Mouse (Mus musculus) spleen, adult 2 months (tissue): ENCODE measurements around the gene Nkx2-5.

Experiments
- CTCF ChIP-seq: fragments of 200-500 bp; IDR thresholded peaks from 2 replicates; pipeline ENCODE4 v1.5.1; 2011; ENCODE audit warnings: mild to moderate bottlenecking, inconsistent platforms; ENCODE audit not compliant: insufficient read depth, insufficient read length, insufficient replicate concordance; ENCODE audit errors: extremely low read depth
- POLR2A ChIP-seq: fragments of 200-500 bp; IDR thresholded peaks from 2 replicates; pipeline ENCODE4 v1.6.1; 2011; ENCODE audit warnings: low read depth, low read length, inconsistent platforms

DNA sequence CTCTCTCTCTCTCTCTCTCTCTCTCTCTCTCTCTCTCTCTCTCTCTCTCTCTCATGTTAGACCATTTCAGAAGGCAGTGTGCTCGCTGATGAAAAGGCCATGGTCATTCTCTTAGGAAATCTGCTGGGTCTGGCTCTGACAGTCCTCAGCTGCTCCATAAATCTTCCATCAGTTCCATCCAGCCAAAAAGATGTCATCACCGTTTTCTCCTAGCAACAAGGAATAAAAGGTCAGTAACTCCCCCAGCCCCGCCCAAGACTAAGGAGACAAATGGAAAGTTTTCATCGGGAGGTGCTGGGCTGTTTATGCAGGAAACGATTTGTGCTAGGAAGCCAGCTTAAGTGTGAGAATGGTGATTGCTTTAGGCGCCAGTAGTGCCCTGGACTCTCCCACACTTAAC lies 16.6 kb upstream of the Nkx2-5 start:
- TF ChIP-seq POLR2A (no peak), CTCF (no peak)
